Mouse (Mus musculus) liver, embryonic 14.5 days (tissue): ENCODE results near the gene Wnt7b. TPM values are rescaled to one million over a fixed set of nuclear protein-coding genes. Genes with fewer than 3 reads are reported as not detected.

Experiments
- ATAC-seq: fragments of 200-750 bp; cut with Nextera tagmentation; 2 replicates; pipeline ENCODE4 v1.8.0; 2017; ENCODE audit warnings: moderate number of reproducible peaks, mild to moderate bottlenecking, moderate library complexity; ENCODE audit not compliant: insufficient read depth
- DNase-seq, 3 experiments: peaks; one replicate each; pipeline ENCODE4 v3.0.0-alpha.2; 2012 to 2013; ENCODE audit warnings: low read depth in 3 of 3, low spot score in 3 of 3
- H3K27ac ChIP-seq: fragments of 300-500 bp; sonication (generic); 2 replicates; pipeline ENCODE4 v1.5.1; 2014; ENCODE audit warnings: moderate library complexity, mild to moderate bottlenecking, control low read depth, inconsistent platforms
- H3K27me3 ChIP-seq: fragments of 300-500 bp; sonication (generic); 2 replicates; pipeline ENCODE4 v1.6.1; 2014; ENCODE audit warnings: mild to moderate bottlenecking, low read length, moderate library complexity; ENCODE audit not compliant: control insufficient read depth, insufficient read depth
- H3K36me3 ChIP-seq: fragments of 300-500 bp; sonication (generic); replicated peaks from 2 replicates; pipeline ENCODE4 v1.6.1; 2014; ENCODE audit warnings: low read depth; ENCODE audit not compliant: control insufficient read depth, insufficient read depth
- H3K4me1 ChIP-seq, 2 experiments: fragments of 200-500 bp in 1 of 2; fragments of 300-500 bp in 1 of 2; sonication (generic) in 1 of 2; replicated peaks; 2 replicates each; pipeline ENCODE4 v1.6.1; 2012 to 2014; ENCODE audit warnings: antibody characterized with exemption in 1 of 2, inconsistent platforms in 1 of 2, low read length in 1 of 2; ENCODE audit not compliant: control insufficient read depth in 2 of 2, insufficient read depth in 2 of 2
- H3K4me2 ChIP-seq: fragments of 300-500 bp; sonication (generic); 2 replicates; pipeline ENCODE4 v1.6.1; 2014; ENCODE audit warnings: low read depth, mild to moderate bottlenecking, control low read depth, moderate library complexity
- H3K4me3 ChIP-seq, 2 experiments: fragments of 200-500 bp in 1 of 2; fragments of 300-500 bp in 1 of 2; sonication (generic) in 1 of 2; 2 replicates each; pipeline ENCODE4 v1.5.1; 2012 to 2014; ENCODE audit warnings: low read depth in 2 of 2, low read length in 2 of 2, mild to moderate bottlenecking in 2 of 2, control low read depth in 1 of 2, inconsistent platforms in 1 of 2, moderate library complexity in 1 of 2; ENCODE audit not compliant: insufficient read depth in 1 of 2
- H3K9ac ChIP-seq: fragments of 300-500 bp; sonication (generic); replicated peaks from 2 replicates; pipeline ENCODE4 v1.6.1; 2014; ENCODE audit warnings: mild to moderate bottlenecking, control low read depth, moderate library complexity
- H3K9me3 ChIP-seq: fragments of 300-500 bp; sonication (generic); 2 replicates; pipeline ENCODE4 v1.6.1; 2016; ENCODE audit warnings: low read length, mixed read lengths; ENCODE audit not compliant: control insufficient read depth
- CTCF ChIP-seq: IDR thresholded peaks from 2 replicates; pipeline ENCODE4 v1.5.1; 2016; ENCODE audit warnings: antibody characterized with exemption, low read depth, control low read depth
- EP300 ChIP-seq: IDR thresholded peaks from 2 replicates; pipeline ENCODE4 v1.6.1; 2016; ENCODE audit warnings: antibody characterized with exemption, low read depth
- WGBS: fragments of 180-500 bp; shearing (Covaris S2); extraction: QIAGEN DNeasy Blood & Tissue Kit; methylation state at CpG from one replicate; pipeline ENCODE4 v1.1.7; 2014; ENCODE audit not compliant: insufficient replicate concordance; 5-methylcytosine and 5-hydroxymethylcytosine counted together
- polyA plus RNA-seq, 2 experiments: library from polyadenylated mRNA; depleted of rRNA in 1 of 2; stranded (reverse) in 1 of 2; unstranded in 1 of 2; fragments of >200 nt; fragmentation: Nextera tagmentation in 1 of 2; extraction: Ambion mirVana in 1 of 2; gene quantifications; 2 replicates each; pipeline versions ENCODE4 v1.2.1 to v1.2.3; 2012 to 2014

The Wnt7b gene
- polyA plus RNA-seq, 2 experiments, result 0.03 to 0.08 TPM

- ATAC-seq (no peak), DNase-seq (no peak)
- 72% methylated on average over 5 of the region's 5 CpGs for WGBS
- no peak for TF ChIP-seq EP300
- no peak for TF ChIP-seq CTCF
- Histone ChIP-seq H3K9me3 (no peaks in the 10 kb centered on the region), H3K27me3 (no peaks in the 10 kb centered on the region), H3K9ac (no peak overlapping the region), H3K36me3 (no peaks in the 10 kb centered on the region), H3K4me1 (no peaks in the 10 kb centered on the region), H3K27ac (no peak overlapping the region), H3K4me3 (no peak overlapping the region), H3K4me2 (no peak overlapping the region)
Observed at GRCm38 (mm10) chr15:85602021-85602420, 19.7 kb upstream of the Wnt7b start.

GRCm38 (mm10) chr15:85601202-85601601 lies 18.9 kb upstream of the Wnt7b start:
- TF ChIP-seq CTCF, result no peak
- no peak for TF ChIP-seq EP300
- H3K4me1 ChIP-seq, result no peaks in the 10 kb centered on the region
- H3K36me3 ChIP-seq, result no peaks in the 10 kb centered on the region
- WGBS, result 54% methylated on average over 4 of the region's 4 CpGs
- no peak overlapping the region for H3K4me3 ChIP-seq
- DNase-seq (no peak), ATAC-seq (no peak)
- H3K27ac ChIP-seq, result no peak overlapping the region
- H3K9ac ChIP-seq, result no peak overlapping the region
- H3K9me3 ChIP-seq, result no peaks in the 10 kb centered on the region
- no peaks in the 10 kb centered on the region for H3K27me3 ChIP-seq
- no peak overlapping the region for H3K4me2 ChIP-seq

- ATAC-seq (no peak), DNase-seq (no peak)
- WGBS, result 45% methylated on average over 7 of the region's 7 CpGs
- TF ChIP-seq EP300 (no peak), CTCF (no peak)
- Histone ChIP-seq H3K36me3 (no peaks in the 10 kb centered on the region), H3K4me1 (no peaks in the 10 kb centered on the region), H3K4me3 (no peak overlapping the region), H3K4me2 (no peak overlapping the region), H3K9ac (no peak overlapping the region), H3K27ac (no peak overlapping the region), H3K9me3 (no peaks in the 10 kb centered on the region), H3K27me3 (no peaks in the 10 kb centered on the region)
Observed at GRCm38 (mm10) chr15:85600696-85601094, 18.4 kb upstream of the Wnt7b start.

GRCm38 (mm10) chr15:85599887-85600695 lies 17.8 kb upstream of the Wnt7b start:
- Histone ChIP-seq H3K9ac (no peak overlapping the region), H3K4me1 (no peaks in the 10 kb centered on the region), H3K4me3 (no peak overlapping the region), H3K4me2 (no peak overlapping the region), H3K27me3 (no peaks in the 10 kb centered on the region), H3K36me3 (no peaks in the 10 kb centered on the region), H3K27ac (no peak overlapping the region), H3K9me3 (no peaks in the 10 kb centered on the region)
- DNase-seq (no peak), ATAC-seq (peak; percentile 52; the same call in 1 of the 2 replicates)
- 16% methylated on average over 18 of the region's 18 CpGs for WGBS
- TF ChIP-seq EP300 (no peak), CTCF (no peak)

- TF ChIP-seq EP300, result no peak
- peak; percentile 92 for TF ChIP-seq CTCF
- H3K9ac ChIP-seq, result no peak overlapping the region
- H3K27ac ChIP-seq, result no peak overlapping the region
- H3K27me3 ChIP-seq, result no peaks in the 10 kb centered on the region
- H3K36me3 ChIP-seq, result no peaks in the 10 kb centered on the region
- ATAC-seq, result no peak
- H3K4me2 ChIP-seq, result no peak overlapping the region
- no peaks in the 10 kb centered on the region for H3K9me3 ChIP-seq
- no peaks in the 10 kb centered on the region for H3K4me1 ChIP-seq
- no peak overlapping the region for H3K4me3 ChIP-seq
- 38% methylated on average over 17 of the region's 17 CpGs for WGBS
- peak in 1 of 3 experiments; percentile 19 for DNase-seq
Observed at GRCm38 (mm10) chr15:85598984-85599886, 17.0 kb upstream of the Wnt7b start.
